Mouse (Mus musculus) limb, embryonic 15.5 days (tissue): ENCODE data around the gene Gm10521. TPM values are rescaled to one million over a fixed set of nuclear protein-coding genes. Genes with fewer than 3 reads are reported as not detected.

Source experiments
- polyA plus RNA-seq: library from polyadenylated mRNA; unstranded; fragments of >200 nt; fragmentation: Nextera tagmentation; extraction: Ambion mirVana; gene quantifications from 2 replicates; pipeline ENCODE4 v1.2.1, GENCODE M21; 2015

The Gm10521 gene
- polyA plus RNA-seq, 1 experiment from 2014 or later, result not detected

Other genes starting within 250 kb of the Gm10521 start
- 0.13 and 0.20 TPM in 2 replicates for gene Slamf7, start 242.6 kb upstream of the Gm10521 start, polyA plus RNA-seq
- 4.8 and 5.2 TPM in 2 replicates for gene Cd48, start 213.7 kb upstream of the Gm10521 start, polyA plus RNA-seq
- gene Slamf1, start 128.5 kb upstream of the Gm10521 start, polyA plus RNA-seq, result 0.07 and 0.19 TPM in 2 replicates
- gene Cd84, start 56.0 kb upstream of the Gm10521 start, polyA plus RNA-seq, result 1.7 and 2.0 TPM in 2 replicates
- gene Slamf6, start 21.9 kb downstream of the Gm10521 start, polyA plus RNA-seq, result 0.27 TPM in 1 of 2 replicates, not detected in the other
- gene Vangl2, start 132.8 kb downstream of the Gm10521 start, polyA plus RNA-seq, result 14.3 and 15.7 TPM in 2 replicates
- 0.05 TPM in 1 of 2 replicates, not detected in the other for gene Nhlh1, start 161.9 kb downstream of the Gm10521 start, polyA plus RNA-seq
- gene Copa, start 186.9 kb downstream of the Gm10521 start, polyA plus RNA-seq, result 271 and 272 TPM in 2 replicates
- 107 and 119 TPM in 2 replicates for gene Ncstn, start 187.1 kb downstream of the Gm10521 start, polyA plus RNA-seq
- gene Pex19, start 231.1 kb downstream of the Gm10521 start, polyA plus RNA-seq, result 118 and 137 TPM in 2 replicates